8 mouse cellular contexts compared by ENCODE assay signal in genomic region chr9:104315499-104315898, GRCm38 (mm10). TPM values are rescaled to one million over a fixed set of nuclear protein-coding genes. Genes with fewer than 3 reads are reported as not detected.
DNase-seq lines count a peak whose midpoint lies in the region; ATAC-seq and TF ChIP-seq lines count a peak whose summit lies in the region.

No protein-coding gene starts in this region.

- no peak overlapping the region for H3K4me3 ChIP-seq in thymus, adult 2 months (ENCODE audit: control insufficient read depth, insufficient read depth, low read length)
- no peak overlapping the region for H3K4me3 ChIP-seq in embryonic facial prominence, embryonic 14.5 days (ENCODE audit: low read depth, low read length)
- H3K4me3 ChIP-seq in kidney, embryonic 16.5 days (ENCODE audit: low read length) = no peak overlapping the region
- H3K4me3 ChIP-seq in liver, adult 2 months (ENCODE audit: insufficient read depth, low read depth, low read length) = no peak overlapping the region
- H3K4me3 ChIP-seq in neural tube, embryonic 14.5 days (ENCODE audit: low read depth, low read length) = no peak overlapping the region

- H3K9ac ChIP-seq in embryonic facial prominence, embryonic 14.5 days (ENCODE audit: low read depth, low read length) = no peak overlapping the region
- H3K9ac ChIP-seq in kidney, embryonic 16.5 days (replicated peaks; ENCODE audit: low read length) = no peak overlapping the region
- no peak overlapping the region for H3K9ac ChIP-seq in liver, adult 2 months (ENCODE audit: low read depth, low read length)
- no peak overlapping the region for H3K9ac ChIP-seq in neural tube, embryonic 14.5 days (replicated peaks; ENCODE audit: low read depth, low read length)

- no peaks in the 10 kb centered on the region for H3K79me2 ChIP-seq in liver, adult 2 months (ENCODE audit: control insufficient read depth, insufficient read depth, low read length)

- H3K4me1 ChIP-seq in thymus, adult 2 months (replicated peaks; ENCODE audit: control insufficient read depth, insufficient read depth, low read length) = no peaks in the 10 kb centered on the region
- no peaks in the 10 kb centered on the region for H3K4me1 ChIP-seq in embryonic facial prominence, embryonic 14.5 days (ENCODE audit: control insufficient read depth, insufficient read depth, low read length)
- H3K4me1 ChIP-seq in kidney, embryonic 16.5 days (ENCODE audit: insufficient read depth, low read length) = no peaks in the 10 kb centered on the region
- no peaks in the 10 kb centered on the region for H3K4me1 ChIP-seq in liver, adult 2 months (ENCODE audit: control insufficient read depth, insufficient read depth, low read length)
- no peaks in the 10 kb centered on the region for H3K4me1 ChIP-seq in neural tube, embryonic 14.5 days (ENCODE audit: control insufficient read depth, insufficient read depth, low read length)

- H3K27me3 ChIP-seq in thymus, adult 2 months (ENCODE audit: control insufficient read depth, insufficient read depth, low read length) = no peaks in the 10 kb centered on the region
- H3K27me3 ChIP-seq in embryonic facial prominence, embryonic 14.5 days (replicated peaks; ENCODE audit: control insufficient read depth, insufficient read depth, low read length) = no peaks in the 10 kb centered on the region
- no peaks in the 10 kb centered on the region for H3K27me3 ChIP-seq in kidney, embryonic 16.5 days (ENCODE audit: insufficient read depth, low read length)
- no peaks in the 10 kb centered on the region for H3K27me3 ChIP-seq in liver, adult 2 months (ENCODE audit: control insufficient read depth, insufficient read depth, low read length)
- H3K27me3 ChIP-seq in neural tube, embryonic 14.5 days (ENCODE audit: control insufficient read depth, insufficient read depth, low read length) = no peaks in the 10 kb centered on the region

- no peaks in the 10 kb centered on the region for H3K9me3 ChIP-seq in embryonic facial prominence, embryonic 14.5 days (ENCODE audit: control insufficient read depth, low read length)
- no peaks in the 10 kb centered on the region for H3K9me3 ChIP-seq in kidney, embryonic 16.5 days (ENCODE audit: low read length)
- no peaks in the 10 kb centered on the region for H3K9me3 ChIP-seq in neural tube, embryonic 14.5 days (ENCODE audit: control insufficient read depth, low read length)

- no peak overlapping the region for H3K27ac ChIP-seq in thymus, adult 2 months (ENCODE audit: control insufficient read depth, insufficient read depth, low read length)
- H3K27ac ChIP-seq in embryonic facial prominence, embryonic 14.5 days (replicated peaks; ENCODE audit: low read depth, low read length) = no peak overlapping the region
- H3K27ac ChIP-seq in kidney, embryonic 16.5 days (ENCODE audit: low read length) = no peak overlapping the region
- no peak overlapping the region for H3K27ac ChIP-seq in liver, adult 2 months (replicated peaks; ENCODE audit: insufficient read depth, low read depth, low read length)
- no peak overlapping the region for H3K27ac ChIP-seq in neural tube, embryonic 14.5 days (ENCODE audit: low read depth, low read length)

- ATAC-seq in embryonic facial prominence, embryonic 14.5 days (ENCODE audit: low read depth) = 0 out of 2 replicates have a peak, but pooled peaks have one; percentile 18
- peak; percentile 73; the same call in 1 of the 2 replicates for ATAC-seq in kidney, embryonic 16.5 days (ENCODE audit: low FRiP score, low TSS enrichment)
- peak; percentile 49; the same call in 1 of the 2 replicates for ATAC-seq in neural tube, embryonic 14.5 days (ENCODE audit: low read depth)

- no peak for TF ChIP-seq CTCF in thymus, adult 2 months (IDR thresholded peaks at IDR 0.05; ENCODE audit: borderline replicate concordance, control insufficient read depth, extremely low read depth, insufficient read depth, low read length, poor library complexity)
- TF ChIP-seq CTCF in liver, adult 2 months (IDR thresholded peaks at IDR 0.05; ENCODE audit: low read depth, low read length) = peak; percentile 49

- DNase-seq in thymus, adult 2 months = peak; percentile 22
- no peak for DNase-seq in thymus, postnatal 0 days (ENCODE audit: low spot score)
- DNase-seq in adrenal gland, postnatal 14 days = peak; percentile 55
- peak; percentile 64 for DNase-seq in embryonic facial prominence, embryonic 14.5 days (ENCODE audit: low spot score)
- DNase-seq in liver, adult 2 months (ENCODE audit: extremely low read depth, low read depth, low spot score) = peak; percentile 28
- DNase-seq in spleen, adult 12 weeks (ENCODE audit: low spot score) = no peak

- 15% methylated on average over 10 of the region's 10 CpGs for WGBS in thymus, adult 2 months
- 9% methylated on average over 10 of the region's 10 CpGs for WGBS in embryonic facial prominence, embryonic 14.5 days
- WGBS in kidney, embryonic 16.5 days = 9% methylated on average over 10 of the region's 10 CpGs
- 10% methylated on average over 10 of the region's 10 CpGs for WGBS in liver, adult 2 months
- WGBS in neural tube, embryonic 14.5 days = 11% methylated on average over 10 of the region's 10 CpGs

- H3K4me2 ChIP-seq in embryonic facial prominence, embryonic 14.5 days (ENCODE audit: low read depth, low read length) = no peak overlapping the region
- H3K4me2 ChIP-seq in kidney, embryonic 16.5 days (replicated peaks; ENCODE audit: low read depth, low read length) = no peak overlapping the region
- no peak overlapping the region for H3K4me2 ChIP-seq in neural tube, embryonic 14.5 days (ENCODE audit: low read depth, low read length)

- H3K36me3 ChIP-seq in thymus, adult 2 months (ENCODE audit: control insufficient read depth, insufficient read depth, low read length) = no peaks in the 10 kb centered on the region
- no peaks in the 10 kb centered on the region for H3K36me3 ChIP-seq in embryonic facial prominence, embryonic 14.5 days (ENCODE audit: control insufficient read depth, insufficient read depth, low read length)
- no peaks in the 10 kb centered on the region for H3K36me3 ChIP-seq in kidney, embryonic 16.5 days (ENCODE audit: insufficient read depth, low read length)
- H3K36me3 ChIP-seq in liver, adult 2 months (ENCODE audit: control insufficient read depth, insufficient read depth, low read length) = no peaks in the 10 kb centered on the region
- H3K36me3 ChIP-seq in neural tube, embryonic 14.5 days (ENCODE audit: control insufficient read depth, insufficient read depth, low read length) = no peaks in the 10 kb centered on the region

- TF ChIP-seq POLR2A in thymus, adult 2 months (IDR thresholded peaks at IDR 0.05; ENCODE audit: control insufficient read depth, extremely low read depth, insufficient read depth, low read length, poor library complexity) = no peak
- no peak for TF ChIP-seq POLR2A in liver, adult 2 months (IDR thresholded peaks at IDR 0.05; ENCODE audit: extremely low read depth, insufficient read depth, low read length)

RNA-seq across cellular contexts. Expression of gene Acpp, which starts 22.0 kb away (rescaled TPM):
- 9.9 and 11.2 TPM in 2 replicates for polyA plus RNA-seq in thymus, adult 2 months (2012; rRNA removed)
- polyA plus RNA-seq in thymus, postnatal 0 days (2015; fragmentation: Nextera tagmentation; extraction: Ambion mirVana) = 5.7 and 6.3 TPM in 2 replicates
- total RNA-seq in adrenal gland, postnatal 14 days (2021) = 1.6 and 2.7 TPM in 2 replicates
- polyA plus RNA-seq in embryonic facial prominence, embryonic 14.5 days (2014; fragmentation: Nextera tagmentation; extraction: Ambion mirVana) = 2.3 and 2.4 TPM in 2 replicates
- 1.9 and 2.0 TPM in 2 replicates for polyA plus RNA-seq in kidney, embryonic 16.5 days (2015; fragmentation: Nextera tagmentation; extraction: Ambion mirVana)
- total RNA-seq in liver, adult 2 months (2014; rRNA removed) = 1.7 and 3.0 TPM in 2 replicates
- polyA plus RNA-seq in liver, adult 2 months (2012; rRNA removed) = 3.4 and 4.5 TPM in 2 replicates
- 0.56 and 1.1 TPM in 2 replicates for polyA plus RNA-seq in neural tube, embryonic 14.5 days (2014; fragmentation: Nextera tagmentation; extraction: Ambion mirVana)

RNA-seq across cellular contexts. Expression of gene Dnajc13, which starts 52.8 kb away (rescaled TPM):
- 59.7 and 71.9 TPM in 2 replicates for polyA plus RNA-seq in thymus, adult 2 months (2012; rRNA removed)
- 37.9 and 39.7 TPM in 2 replicates for polyA plus RNA-seq in thymus, postnatal 0 days (2015; fragmentation: Nextera tagmentation; extraction: Ambion mirVana)
- total RNA-seq in adrenal gland, postnatal 14 days (2021) = 39.8 and 43.7 TPM in 2 replicates
- polyA plus RNA-seq in embryonic facial prominence, embryonic 14.5 days (2014; fragmentation: Nextera tagmentation; extraction: Ambion mirVana) = 29.0 and 31.4 TPM in 2 replicates
- polyA plus RNA-seq in kidney, embryonic 16.5 days (2015; fragmentation: Nextera tagmentation; extraction: Ambion mirVana) = 23.4 and 25.7 TPM in 2 replicates
- total RNA-seq in liver, adult 2 months (2014; rRNA removed) = 25.8 and 27.3 TPM in 2 replicates
- 15.1 and 18.6 TPM in 2 replicates for polyA plus RNA-seq in liver, adult 2 months (2012; rRNA removed)
- polyA plus RNA-seq in neural tube, embryonic 14.5 days (2014; fragmentation: Nextera tagmentation; extraction: Ambion mirVana) = 26.1 and 32.3 TPM in 2 replicates

Comparison
In these comparisons a context has a peak if more than half of its experiments do, and no peak if none do; other contexts are left out.
1. DNase-seq: peak in thymus, adult 2 months (single experiment), adrenal gland, postnatal 14 days (single experiment), embryonic facial prominence, embryonic 14.5 days (single experiment) and liver, adult 2 months (single experiment); none in thymus, postnatal 0 days (single experiment) and spleen, adult 12 weeks (single experiment).
2. ATAC-seq: peak in every context shown above with its lines; median percentile 73 in kidney, embryonic 16.5 days; 49 in neural tube, embryonic 14.5 days; 18 in embryonic facial prominence, embryonic 14.5 days.